Mouse (Mus musculus): Measurements from ENCODE around the gene Eef1akmt4.
"Not testable (repeated sequence)": the region's sequence is repeated elsewhere in the genome, so short reads cannot be mapped to it uniquely, and the experiment has no call there.

The Eef1akmt4 gene

DNA sequence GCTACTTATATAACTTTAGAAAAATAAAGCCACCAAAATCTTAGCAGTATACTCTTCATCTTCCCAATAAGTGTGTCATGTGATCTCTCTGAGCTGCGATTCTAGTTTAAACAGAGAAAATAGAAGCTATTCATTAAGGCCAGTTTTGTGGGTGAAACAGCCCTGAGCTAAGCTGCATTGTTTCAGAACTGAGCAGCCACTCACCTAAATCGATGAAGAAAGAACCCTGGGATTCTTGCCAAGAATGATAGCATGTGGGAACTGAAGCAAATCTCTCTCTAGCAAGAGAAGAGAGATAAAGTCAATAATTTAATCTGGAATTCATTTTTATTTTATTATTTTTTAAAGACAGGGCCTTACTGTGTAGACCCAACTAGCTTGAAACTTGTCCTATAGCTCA lies 11.8 kb downstream of the Eef1akmt4 start:
- DNase-seq (ENCODE audit: low spot score in 2 of 2): no peak

DNA sequence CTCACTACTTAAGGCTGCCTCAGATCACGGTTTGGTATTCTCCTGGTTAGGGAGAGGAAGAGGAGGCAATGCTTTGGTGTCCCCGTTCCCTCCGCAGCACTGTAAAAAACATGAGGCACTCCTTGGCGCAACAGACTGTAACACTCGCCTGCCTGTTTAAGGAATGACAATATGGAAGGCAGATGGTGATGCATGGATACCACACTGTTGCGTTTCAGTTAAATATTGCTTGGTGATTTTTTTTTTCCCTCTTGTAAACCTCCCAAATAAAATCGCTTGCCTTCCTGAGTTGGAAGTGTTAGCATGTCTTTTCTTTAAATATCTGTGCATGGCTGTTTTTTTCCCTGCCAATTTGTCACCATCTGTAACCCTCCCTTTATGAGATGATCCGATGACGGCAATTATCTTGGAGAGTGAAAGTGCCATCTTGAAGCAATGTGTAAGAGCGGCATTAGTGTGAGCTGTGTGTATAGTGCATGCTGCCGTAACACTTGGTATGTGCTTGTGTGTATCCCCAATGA lies 17.5 kb downstream of the Eef1akmt4 start:
- no peak for DNase-seq (ENCODE audit: low spot score in 2 of 2)

DNA sequence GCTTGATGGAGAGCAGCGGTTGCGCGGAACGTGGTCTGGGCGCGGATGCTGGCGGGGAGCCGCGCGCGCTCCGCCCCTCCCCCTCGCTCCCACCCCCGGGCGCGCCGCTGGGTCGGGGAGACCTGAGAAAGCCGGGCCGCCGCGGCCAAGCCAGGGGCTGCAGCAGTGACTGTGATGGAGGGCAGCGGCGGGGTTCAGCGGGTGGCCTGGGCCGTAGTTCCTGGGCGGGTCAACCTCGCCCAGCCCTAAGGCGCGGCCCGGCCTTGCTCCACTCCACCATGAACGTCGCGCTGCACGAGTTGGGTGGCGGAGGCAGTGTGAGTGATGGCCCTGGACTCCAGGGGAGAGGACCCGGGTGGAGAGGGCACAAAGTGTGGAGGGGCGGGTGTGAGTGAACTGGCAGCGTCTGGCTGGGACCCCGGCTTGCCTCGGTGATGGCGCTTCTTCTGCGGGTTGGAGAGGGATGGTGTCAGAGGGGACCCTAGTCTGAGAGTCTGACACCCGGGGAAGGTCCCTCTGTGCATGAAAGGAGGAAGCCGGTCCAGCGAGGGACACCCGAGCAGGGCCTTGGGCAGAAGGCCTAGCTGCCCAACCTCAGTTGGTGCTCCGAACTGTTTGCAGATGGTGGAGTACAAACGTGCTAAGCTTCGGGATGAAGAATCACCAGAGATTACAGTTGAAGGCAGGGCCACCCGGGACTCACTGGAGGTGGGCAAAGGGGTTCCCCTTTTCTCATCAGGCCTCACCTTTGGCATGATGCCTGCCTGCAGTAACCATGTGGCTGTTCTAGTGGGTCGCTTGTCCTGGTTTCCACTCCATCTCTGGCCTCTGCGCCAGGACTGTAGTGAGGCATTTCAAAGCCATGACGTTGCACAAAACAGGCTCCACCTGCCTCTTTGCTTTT lies 18.6 kb downstream of the Eef1akmt4 start, which contains the start of gene Ece2:
Gene Ece2 (plus strand): TSS at position 98 of the 904 bp plus-strand sequence.
- no peak for DNase-seq (ENCODE audit: low spot score in 2 of 2)

DNA sequence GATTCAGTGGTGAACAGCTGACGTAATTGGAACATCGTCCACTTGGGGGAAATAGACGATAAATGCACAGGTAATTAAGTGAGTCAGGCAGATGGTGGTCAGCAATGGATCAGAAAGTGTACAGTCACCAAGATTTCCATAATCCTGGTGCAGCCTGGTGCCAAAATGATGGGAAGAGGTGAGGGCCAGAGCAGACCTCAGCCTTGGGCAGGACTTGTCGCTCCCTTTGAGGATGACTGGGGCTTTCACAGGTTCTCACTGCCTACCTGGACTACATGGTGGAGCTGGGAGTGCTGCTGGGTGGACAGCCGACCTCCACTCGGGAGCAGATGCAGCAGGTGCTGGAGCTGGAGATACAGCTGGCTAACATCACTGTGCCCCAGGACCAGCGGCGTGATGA lies 26.0 kb downstream of the Eef1akmt4 start:
- DNase-seq (ENCODE audit: low spot score in 2 of 2): no peak

DNA sequence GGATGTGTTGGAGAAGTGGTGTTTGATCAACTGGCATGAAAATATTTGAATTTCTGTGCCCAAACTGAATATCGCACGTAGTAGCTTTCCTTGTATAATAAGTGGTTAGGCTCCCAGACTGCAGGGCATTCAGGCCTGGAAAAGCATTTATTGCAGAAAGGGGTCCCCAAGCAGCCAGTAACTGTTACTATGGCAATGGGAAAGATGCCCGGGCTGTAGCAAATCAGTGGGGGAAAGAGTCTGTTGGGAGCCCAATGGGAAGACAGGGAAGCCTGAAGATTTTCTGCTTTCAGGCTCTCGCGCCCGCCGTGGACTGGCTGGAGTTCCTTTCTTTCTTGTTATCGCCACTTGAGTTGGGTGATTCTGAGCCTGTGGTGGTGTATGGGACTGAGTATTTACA lies 27.0 kb downstream of the Eef1akmt4 start:
- DNase-seq (ENCODE audit: low spot score in 2 of 2): no peak

DNA sequence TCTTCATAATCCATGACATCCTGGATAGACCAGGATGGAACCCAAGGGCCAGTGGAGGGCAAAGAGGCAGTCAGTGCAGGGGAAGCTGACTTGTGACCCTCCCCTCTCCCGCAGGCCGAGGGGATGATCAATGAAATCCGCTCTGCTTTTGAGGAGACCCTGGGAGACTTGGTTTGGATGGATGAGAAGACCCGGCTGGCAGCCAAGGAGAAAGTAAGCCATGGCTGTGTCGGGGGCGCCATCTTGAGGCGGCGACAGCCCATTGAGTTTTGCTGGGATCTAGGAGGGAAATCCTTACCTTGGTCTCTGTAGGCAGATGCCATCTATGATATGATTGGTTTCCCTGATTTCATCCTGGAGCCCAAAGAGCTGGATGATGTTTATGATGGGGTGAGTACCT lies 30.8 kb downstream of the Eef1akmt4 start:
- DNase-seq (ENCODE audit: low spot score in 2 of 2): peak; percentile 60 to 79

DNA sequence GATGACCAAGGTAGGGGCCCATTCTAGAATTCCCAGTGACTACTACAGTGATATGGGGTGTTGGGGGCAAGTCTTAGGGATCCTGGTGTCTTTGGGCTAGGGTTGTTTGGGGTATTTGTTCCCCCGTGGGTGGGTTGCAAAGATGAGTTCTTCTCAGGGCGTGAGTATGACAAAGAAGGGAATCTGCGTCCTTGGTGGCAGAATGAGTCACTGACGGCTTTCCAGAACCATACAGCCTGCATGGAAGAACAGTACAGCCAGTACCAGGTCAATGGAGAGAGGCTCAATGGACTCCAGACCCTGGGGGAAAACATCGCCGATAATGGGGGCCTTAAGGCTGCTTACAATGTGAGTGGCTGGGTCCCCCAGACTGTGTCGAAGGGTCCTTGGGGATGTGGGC lies 32.5 kb downstream of the Eef1akmt4 start:
- no peak for DNase-seq (ENCODE audit: low spot score in 2 of 2)

DNA sequence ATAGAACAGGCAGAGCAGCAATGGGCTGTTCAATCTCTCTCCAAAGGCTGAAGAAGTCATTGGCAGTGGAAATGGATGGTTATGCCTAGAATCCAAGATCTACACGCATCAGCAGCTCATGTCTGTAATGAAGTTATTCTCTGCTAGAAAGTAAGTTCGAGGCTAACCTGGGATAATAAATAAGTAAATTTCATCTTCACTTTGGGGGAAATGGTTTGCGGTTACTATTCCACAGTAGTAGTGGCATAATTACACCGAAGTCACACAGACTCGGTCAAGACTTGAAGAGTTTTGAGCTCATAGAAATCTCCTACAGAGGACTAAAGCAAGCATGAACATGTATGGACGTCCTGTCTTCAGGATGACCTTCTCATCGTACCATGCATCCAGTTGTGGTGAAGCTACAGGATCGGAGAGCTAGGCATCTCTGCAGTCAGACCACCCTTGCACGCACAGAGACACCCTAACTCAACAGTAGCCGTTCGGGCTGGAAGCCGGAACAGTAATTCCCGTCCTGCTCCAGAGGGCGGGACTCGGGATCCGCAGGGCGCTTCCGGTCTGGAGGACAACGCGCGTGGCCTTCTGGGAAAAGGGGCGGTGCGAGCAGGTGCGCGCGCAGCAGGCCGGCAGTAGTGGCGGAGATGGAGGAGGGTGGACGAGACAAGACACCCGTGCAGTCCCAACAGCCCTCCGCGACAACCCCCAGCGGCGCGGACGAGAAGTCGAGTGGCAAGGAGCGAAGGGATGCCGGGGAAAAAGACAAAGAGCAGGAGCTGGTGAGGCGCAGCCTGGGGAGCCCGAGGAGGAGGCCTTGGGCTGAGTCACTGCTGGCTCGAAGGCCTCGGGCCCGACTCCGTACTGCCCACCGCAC lies 39.9 kb downstream of the Eef1akmt4 start, which contains the start of gene Psmd2:
Gene Psmd2 (plus strand): TSS at position 577 of the 871 bp plus-strand sequence.
- DNase-seq (ENCODE audit: low spot score in 2 of 2): peak; percentile 94 to 98

DNA sequence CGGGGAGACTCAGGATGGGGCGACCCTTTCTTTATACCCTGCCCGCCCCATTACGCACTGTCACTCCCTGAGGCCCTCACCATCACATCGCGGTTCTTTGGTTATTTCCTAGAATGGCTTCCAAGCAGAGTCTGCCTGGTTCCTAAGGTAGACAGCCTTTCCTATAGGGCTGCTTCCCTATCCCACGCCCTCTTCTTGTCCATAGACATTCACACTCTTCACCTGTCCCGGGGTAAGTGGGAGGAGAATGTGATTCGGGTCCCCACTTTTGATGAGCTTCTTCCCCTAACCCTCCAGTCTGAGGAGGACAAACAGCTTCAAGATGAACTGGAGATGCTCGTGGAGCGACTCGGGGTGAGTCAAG lies 40.5 kb downstream of the Eef1akmt4 start:
- DNase-seq (ENCODE audit: low spot score in 2 of 2): no peak

DNA sequence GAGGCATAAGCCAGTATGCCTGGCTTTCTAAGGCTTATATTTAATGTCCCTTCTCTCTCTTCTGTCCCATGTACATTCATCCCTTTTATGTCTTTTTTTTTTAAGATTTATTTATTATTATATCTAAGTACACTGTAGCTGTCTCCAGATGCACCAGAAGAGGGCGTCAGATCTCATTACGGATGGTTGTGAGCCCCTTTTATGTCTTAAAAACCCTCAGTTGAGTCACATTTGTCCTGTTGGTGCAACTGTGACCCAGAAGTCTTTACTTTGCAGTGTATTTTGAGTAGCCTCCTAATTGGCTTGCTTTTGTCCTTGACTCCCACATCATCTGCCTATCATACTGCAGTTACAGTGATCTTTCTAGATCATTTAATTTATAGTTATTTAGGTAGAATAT lies 41.9 kb downstream of the Eef1akmt4 start:
- no peak for DNase-seq (ENCODE audit: low spot score in 2 of 2)

DNA sequence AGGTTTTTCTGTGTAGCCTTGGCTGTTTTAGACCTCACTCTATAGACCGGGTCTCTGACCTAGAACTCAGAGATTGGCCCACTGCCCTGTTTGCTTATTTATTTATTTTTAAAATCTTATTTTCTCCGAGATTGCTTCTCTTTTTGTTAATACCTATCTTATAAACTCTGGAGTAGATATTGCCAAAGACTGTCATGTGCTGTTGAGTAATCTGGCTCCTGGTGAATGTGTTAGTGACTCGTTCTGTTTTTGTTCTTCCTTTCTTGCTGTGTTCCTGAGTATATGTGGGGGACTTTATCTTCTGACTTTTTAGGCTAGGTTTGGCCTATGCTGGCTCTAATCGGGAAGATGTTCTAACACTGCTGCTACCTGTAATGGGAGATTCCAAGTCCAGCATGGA lies 46.3 kb downstream of the Eef1akmt4 start:
- no peak for DNase-seq (ENCODE audit: low spot score in 2 of 2)

DNA sequence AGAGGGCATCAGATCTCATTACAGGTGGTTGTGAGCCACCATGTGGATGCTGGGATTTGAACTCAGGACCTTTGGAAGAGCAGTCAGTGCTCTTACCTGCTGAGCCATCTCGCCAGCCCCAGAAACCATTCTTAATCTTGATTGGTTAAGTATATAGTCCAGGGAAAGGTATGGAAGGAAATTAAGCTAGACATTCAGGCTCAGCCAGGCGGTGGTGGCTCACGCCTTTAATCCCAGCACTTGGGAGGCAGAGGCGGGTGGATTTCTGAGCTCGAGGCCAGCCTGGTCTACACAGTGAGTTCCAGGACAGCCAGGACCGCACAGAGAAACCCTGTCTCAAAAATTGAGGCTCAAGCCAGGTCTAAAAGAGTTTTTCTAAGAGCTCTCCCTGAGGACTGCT lies 56.6 kb downstream of the Eef1akmt4 start, which contains the start of gene Eif4g1:
Gene Eif4g1 (plus strand): TSS at position 301 of the 400 bp plus-strand sequence.
- not testable (repeated sequence) for DNase-seq (ENCODE audit: low spot score in 2 of 2)

All from urinary bladder, postnatal 4 days (tissue).